Mouse (Mus musculus): ENCODE results near the gene Secisbp2.

- TF ChIP-seq CTCF (conservative IDR thresholded peaks at IDR 0.05; ENCODE audit: low read length), result no peak
- no peak for TF ChIP-seq POU5F1 (IDR thresholded peaks at IDR 0.05; ENCODE audit: borderline replicate concordance, low read length)
- no peak for TF ChIP-seq NANOG (IDR thresholded peaks at IDR 0.05; ENCODE audit: borderline replicate concordance, low read length)
Measured at GRCm38 (mm10) chr13:51653159-51653558, 1.7 kb downstream of the Secisbp2 start.
